ENCODE assay signal across 18 mouse cellular contexts in genomic region chr5:119678516-119678915, GRCm38 (mm10). TPM values are rescaled to one million over a fixed set of nuclear protein-coding genes. Genes with fewer than 3 reads are reported as not detected.
A peak's percentile ranks its signal among the peaks of the same experiment; 100 is the strongest.
DNase-seq lines count a peak whose midpoint lies in the region; ATAC-seq and TF ChIP-seq lines count a peak whose summit lies in the region.
"Had no signal": no experiment of that assay in that cellular context is flagged by ENCODE, and none has a peak within 500 bp of the region (broad histone marks: within the 10 kb centered on the region; RNA-seq: fewer than 3 reads in every experiment).

No protein-coding gene starts in this region.

- no peak for ATAC-seq in lung, embryonic 14.5 days (ENCODE audit: insufficient read depth)
- no peak for ATAC-seq in embryonic facial prominence, embryonic 13.5 days (ENCODE audit: insufficient number of reproducible peaks, insufficient read depth, low FRiP score, low TSS enrichment, low read depth)
- no peak for ATAC-seq in limb, embryonic 12.5 days (ENCODE audit: insufficient number of reproducible peaks, insufficient read depth, low FRiP score, low TSS enrichment, low read depth)
- ATAC-seq: forebrain, embryonic 13.5 days; inflammation-experienced regulatory T-cells, adult 6 months had no signal

- H3K9ac ChIP-seq in lung, embryonic 14.5 days = peak overlapping the region; percentile 99
- peak overlapping the region; percentile 99 for H3K9ac ChIP-seq in embryonic facial prominence, embryonic 13.5 days
- H3K9ac ChIP-seq in limb, embryonic 12.5 days (replicated peaks) = peak overlapping the region; percentile 35
- H3K9ac ChIP-seq: forebrain, embryonic 13.5 days; liver, embryonic 13.5 days had no signal

- H3K4me2 ChIP-seq in lung, embryonic 14.5 days = peak overlapping the region; percentile 65
- peak overlapping the region; percentile 79 for H3K4me2 ChIP-seq in embryonic facial prominence, embryonic 13.5 days
- peak overlapping the region; percentile 37 for H3K4me2 ChIP-seq in limb, embryonic 12.5 days
- H3K4me2 ChIP-seq: forebrain, embryonic 13.5 days; liver, embryonic 13.5 days had no signal

- H3K36me3 ChIP-seq in lung, embryonic 14.5 days (ENCODE audit: insufficient read depth) = peaks cover 88% of the 10 kb centered on the region
- peaks cover 56% of the 10 kb centered on the region for H3K36me3 ChIP-seq in embryonic facial prominence, embryonic 13.5 days
- H3K36me3 ChIP-seq in limb, embryonic 12.5 days = peaks cover 21% of the 10 kb centered on the region
- H3K36me3 ChIP-seq: hindbrain, embryonic 10.5 days had no signal

- WGBS in lung, embryonic 14.5 days = 45% methylated on average over 5 of the region's 5 CpGs
- WGBS in embryonic facial prominence, embryonic 13.5 days = 31% methylated on average over 5 of the region's 5 CpGs
- 57% methylated on average over 5 of the region's 5 CpGs for WGBS in limb, embryonic 12.5 days

- peak; percentile 34 for DNase-seq in adrenal gland, postnatal 10 days
- no peak for DNase-seq in adrenal gland, postnatal 36 days
- DNase-seq in lung, embryonic 14.5 days = no peak
- no peak for DNase-seq in lung, postnatal 25 days (ENCODE audit: low spot score)
- DNase-seq in right cerebral cortex, postnatal 10 days (ENCODE audit: low spot score in 2 of 2) = no peak
- no peak for DNase-seq in T-cell, adult 2 months (ENCODE audit: low spot score)
- DNase-seq: adrenal gland, adult 8-10 months; cerebellum, postnatal 10 days; gastrocnemius, adult 2 months; liver, embryonic 13.5 days; right cerebral cortex, postnatal 25 days had no signal

- peak overlapping the region; percentile 16 for H3K4me3 ChIP-seq in lung, embryonic 14.5 days (ENCODE audit: low read depth, low read length)
- peak overlapping the region; percentile 75 for H3K4me3 ChIP-seq in embryonic facial prominence, embryonic 13.5 days
- 0 out of 2 replicates have a peak overlapping the region, but pooled peaks have one; percentile 8 for H3K4me3 ChIP-seq in limb, embryonic 12.5 days (replicated peaks)
- H3K4me3 ChIP-seq: forebrain, embryonic 13.5 days; gastrocnemius, adult 2 months; hindbrain, embryonic 10.5 days; layer of hippocampus, adult 2 months; liver, embryonic 13.5 days; megakaryocyte, embryonic 14.5 days had no signal

- H3K27ac ChIP-seq in lung, embryonic 14.5 days (ENCODE audit: low read depth) = peak overlapping the region; percentile 34; the same call in 1 of the 2 replicates
- peak overlapping the region; percentile 75 for H3K27ac ChIP-seq in embryonic facial prominence, embryonic 13.5 days
- H3K27ac ChIP-seq in limb, embryonic 12.5 days = no peak overlapping the region
- H3K27ac ChIP-seq: forebrain, embryonic 13.5 days; gastrocnemius, adult 2 months; hindbrain, embryonic 10.5 days; layer of hippocampus, adult 2 months; liver, embryonic 13.5 days had no signal

- no peaks in the 10 kb centered on the region for H3K9me3 ChIP-seq in lung, embryonic 14.5 days (ENCODE audit: low read depth, low read length)
- H3K9me3 ChIP-seq in embryonic facial prominence, embryonic 13.5 days = no peaks in the 10 kb centered on the region
- no peaks in the 10 kb centered on the region for H3K9me3 ChIP-seq in limb, embryonic 12.5 days
- H3K9me3 ChIP-seq: forebrain, embryonic 13.5 days; hindbrain, embryonic 10.5 days; liver, embryonic 13.5 days; megakaryocyte, embryonic 14.5 days had no signal

- peaks cover 44% of the 10 kb centered on the region for H3K27me3 ChIP-seq in lung, embryonic 14.5 days (ENCODE audit: insufficient read depth, low read length)
- peaks cover 67% of the 10 kb centered on the region for H3K27me3 ChIP-seq in embryonic facial prominence, embryonic 13.5 days
- peaks cover 92% of the 10 kb centered on the region for H3K27me3 ChIP-seq in limb, embryonic 12.5 days

- peaks cover 3% of the 10 kb centered on the region; the same call in 1 of the 2 replicates for H3K4me1 ChIP-seq in lung, embryonic 14.5 days (ENCODE audit: insufficient read depth)
- H3K4me1 ChIP-seq in embryonic facial prominence, embryonic 13.5 days = peaks cover 54% of the 10 kb centered on the region
- peaks cover 37% of the 10 kb centered on the region for H3K4me1 ChIP-seq in limb, embryonic 12.5 days (replicated peaks)
- H3K4me1 ChIP-seq: liver, embryonic 13.5 days had no signal

- no peak for TF ChIP-seq CTCF in lung, embryonic 14.5 days (IDR thresholded peaks at IDR 0.05; ENCODE audit: low read depth)

RNA-seq across cellular contexts. Expression of gene Tbx3, which starts 8.0 kb away (rescaled TPM):
- total RNA-seq in adrenal gland, postnatal 10 days (2021) = 100 to 1,000 TPM; 136 to 142 TPM
- total RNA-seq in adrenal gland, postnatal 36 days (2021) = 100 to 1,000 TPM; 268 to 342 TPM
- 82.1 and 84.8 TPM in 2 replicates for polyA plus RNA-seq in lung, embryonic 14.5 days (2014; fragmentation: Nextera tagmentation; extraction: Ambion mirVana)
- 63.4 and 67.0 TPM in 2 replicates for polyA plus RNA-seq in embryonic facial prominence, embryonic 13.5 days (2015; fragmentation: Nextera tagmentation; extraction: Ambion mirVana)
- polyA plus RNA-seq in limb, embryonic 12.5 days (2016; fragmentation: Nextera tagmentation; extraction: Ambion mirVana) = 38.3 and 42.4 TPM in 2 replicates

Comparison
In these comparisons a context has a peak if more than half of its experiments do, and no peak if none do; other contexts are left out.
1. H3K4me3 ChIP-seq: peak in every context shown above with its lines; median percentile 75 in embryonic facial prominence, embryonic 13.5 days; 16 in lung, embryonic 14.5 days; 8 in limb, embryonic 12.5 days.
2. H3K9ac ChIP-seq: peak in every context shown above with its lines; median percentile 99 in lung, embryonic 14.5 days; 99 in embryonic facial prominence, embryonic 13.5 days; 35 in limb, embryonic 12.5 days.